Mouse (Mus musculus) heart, embryonic 15.5 days (tissue): ENCODE results near the gene Tmem266. TPM values are rescaled to one million over a fixed set of nuclear protein-coding genes. Genes with fewer than 3 reads are reported as not detected.
A peak's percentile ranks its signal among the peaks of the same experiment; 100 is the strongest.

ENCODE experiments used
- ATAC-seq: fragments of 200-750 bp; cut with Nextera tagmentation; replicated peaks from 2 replicates; pipeline ENCODE4 v1.8.0; 2017; ENCODE audit warnings: low read depth, moderate TSS enrichment; ENCODE audit not compliant: insufficient number of reproducible peaks, insufficient read depth, low FRiP score
- H3K27ac ChIP-seq: fragments of 300-500 bp; sonication (generic); 2 replicates; pipeline ENCODE4 v1.5.1; 2015; ENCODE audit warnings: mild to moderate bottlenecking, inconsistent platforms
- H3K27me3 ChIP-seq: fragments of 300-500 bp; sonication (generic); 2 replicates; pipeline ENCODE4 v1.6.1; 2015; ENCODE audit warnings: inconsistent platforms
- H3K36me3 ChIP-seq: fragments of 300-500 bp; sonication (generic); 2 replicates; pipeline ENCODE4 v1.6.1; 2015; ENCODE audit warnings: mild to moderate bottlenecking, inconsistent platforms
- H3K4me1 ChIP-seq: fragments of 300-500 bp; sonication (generic); replicated peaks from 2 replicates; pipeline ENCODE4 v1.6.1; 2015; ENCODE audit warnings: inconsistent platforms
- H3K4me2 ChIP-seq: fragments of 300-500 bp; sonication (generic); 2 replicates; pipeline ENCODE4 v1.6.1; 2015; ENCODE audit warnings: inconsistent platforms, mild to moderate bottlenecking, moderate library complexity
- H3K4me3 ChIP-seq: fragments of 300-500 bp; sonication (generic); 2 replicates; pipeline ENCODE4 v1.5.1; 2015; ENCODE audit warnings: mild to moderate bottlenecking, inconsistent platforms
- H3K9ac ChIP-seq: fragments of 300-500 bp; sonication (generic); 2 replicates; pipeline ENCODE4 v1.6.1; 2015; ENCODE audit warnings: mild to moderate bottlenecking, inconsistent platforms
- H3K9me3 ChIP-seq: fragments of 300-500 bp; sonication (generic); replicated peaks from 2 replicates; pipeline ENCODE4 v1.6.1; 2016; ENCODE audit warnings: inconsistent platforms
- WGBS: fragments of 180-500 bp; shearing (Covaris S2); methylation state at CpG from one replicate; pipeline ENCODE4 v1.1.7; 2015; ENCODE audit warnings: mixed read lengths; 5-methylcytosine and 5-hydroxymethylcytosine counted together
- polyA plus RNA-seq: library from polyadenylated mRNA; unstranded; fragments of >200 nt; fragmentation: Nextera tagmentation; extraction: Ambion mirVana; gene quantifications from 2 replicates; pipeline ENCODE4 v1.2.1, GENCODE M21; 2015

Tmem266 gene
- polyA plus RNA-seq, 1 experiment from 2014 or later: 0.14 TPM

- H3K9me3 ChIP-seq: no peaks in the 10 kb centered on the region
- H3K27ac ChIP-seq: no peak overlapping the region
- H3K36me3 ChIP-seq: no peaks in the 10 kb centered on the region
- H3K4me3 ChIP-seq: no peak overlapping the region
- WGBS: 17% methylated on average over 20 of the region's 20 CpGs
- no peak for ATAC-seq
- peak overlapping the region; percentile 26; the same call in 1 of the 2 replicates for H3K9ac ChIP-seq
- peak overlapping the region; percentile 53 for H3K4me2 ChIP-seq
- H3K4me1 ChIP-seq: peaks cover 8% of the 10 kb centered on the region
- peaks cover 15% of the 10 kb centered on the region for H3K27me3 ChIP-seq
Measured at GRCm38 (mm10) chr9:55430133-55430532, 103.4 kb downstream of the Tmem266 start.

- no peak overlapping the region for H3K9ac ChIP-seq
- ATAC-seq: no peak
- WGBS: 54% methylated on average over 14 of the region's 14 CpGs
- H3K4me1 ChIP-seq: peaks cover 8% of the 10 kb centered on the region
- H3K27ac ChIP-seq: no peak overlapping the region
- H3K4me2 ChIP-seq: no peak overlapping the region
- peaks cover 15% of the 10 kb centered on the region for H3K27me3 ChIP-seq
- H3K36me3 ChIP-seq: no peaks in the 10 kb centered on the region
- no peaks in the 10 kb centered on the region for H3K9me3 ChIP-seq
- H3K4me3 ChIP-seq: no peak overlapping the region
Measured at GRCm38 (mm10) chr9:55432306-55433289, 105.9 kb downstream of the Tmem266 start.

DNA sequence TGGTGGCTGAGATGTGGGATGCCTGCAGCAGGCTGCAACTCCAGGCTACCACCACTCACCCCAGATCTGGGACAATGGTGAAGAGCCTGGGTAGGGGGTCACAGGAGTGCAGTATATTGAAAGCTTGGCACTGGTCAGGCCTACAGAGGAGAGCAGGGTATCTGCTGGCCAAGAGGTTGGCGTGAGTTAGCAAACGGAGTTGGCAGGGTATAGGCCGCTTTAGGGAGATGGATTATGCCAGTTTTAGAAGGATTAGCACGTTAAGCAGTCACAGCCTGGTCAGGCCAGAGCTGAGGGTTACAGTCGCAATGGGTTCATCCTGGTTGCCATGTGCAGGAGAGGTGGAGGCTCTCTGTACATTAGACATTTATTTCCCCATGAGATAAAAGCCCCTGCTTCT, 107.2 kb downstream of the Tmem266 start:
- WGBS: 84% methylated on average over 5 of the region's 5 CpGs
- Histone ChIP-seq H3K4me1 (peaks cover 8% of the 10 kb centered on the region), H3K4me3 (no peak overlapping the region), H3K36me3 (no peaks in the 10 kb centered on the region), H3K27me3 (peaks cover 15% of the 10 kb centered on the region), H3K27ac (no peak overlapping the region), H3K9me3 (no peaks in the 10 kb centered on the region), H3K9ac (no peak overlapping the region), H3K4me2 (no peak overlapping the region)
- ATAC-seq: no peak

DNA sequence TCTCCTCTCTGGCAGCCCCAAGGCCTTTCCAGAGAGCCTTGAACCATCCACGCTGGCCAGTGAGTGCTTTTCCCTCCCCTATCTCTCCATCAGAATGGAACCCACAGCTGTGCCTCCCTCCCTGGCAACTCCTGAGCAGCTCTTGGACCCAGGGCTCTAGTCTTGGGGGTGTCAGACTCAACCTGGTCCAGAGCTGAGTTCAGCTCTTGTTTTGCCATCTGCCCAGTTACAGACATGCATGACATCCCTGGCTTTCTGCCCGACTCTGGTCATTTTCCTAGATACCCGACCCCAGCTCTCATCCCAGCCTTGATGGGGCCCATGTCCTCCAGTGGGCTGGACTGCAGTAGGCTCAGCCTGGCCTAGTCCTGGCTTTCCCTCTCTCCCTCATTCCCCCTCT, 111.7 kb downstream of the Tmem266 start:
- H3K27me3 ChIP-seq: no peaks in the 10 kb centered on the region
- no peak overlapping the region for H3K9ac ChIP-seq
- 41% methylated on average over 3 of the region's 3 CpGs for WGBS
- no peaks in the 10 kb centered on the region for H3K36me3 ChIP-seq
- H3K4me2 ChIP-seq: no peak overlapping the region
- ATAC-seq: no peak
- H3K4me3 ChIP-seq: no peak overlapping the region
- no peaks in the 10 kb centered on the region for H3K9me3 ChIP-seq
- H3K4me1 ChIP-seq: no peaks in the 10 kb centered on the region
- no peak overlapping the region for H3K27ac ChIP-seq

DNA sequence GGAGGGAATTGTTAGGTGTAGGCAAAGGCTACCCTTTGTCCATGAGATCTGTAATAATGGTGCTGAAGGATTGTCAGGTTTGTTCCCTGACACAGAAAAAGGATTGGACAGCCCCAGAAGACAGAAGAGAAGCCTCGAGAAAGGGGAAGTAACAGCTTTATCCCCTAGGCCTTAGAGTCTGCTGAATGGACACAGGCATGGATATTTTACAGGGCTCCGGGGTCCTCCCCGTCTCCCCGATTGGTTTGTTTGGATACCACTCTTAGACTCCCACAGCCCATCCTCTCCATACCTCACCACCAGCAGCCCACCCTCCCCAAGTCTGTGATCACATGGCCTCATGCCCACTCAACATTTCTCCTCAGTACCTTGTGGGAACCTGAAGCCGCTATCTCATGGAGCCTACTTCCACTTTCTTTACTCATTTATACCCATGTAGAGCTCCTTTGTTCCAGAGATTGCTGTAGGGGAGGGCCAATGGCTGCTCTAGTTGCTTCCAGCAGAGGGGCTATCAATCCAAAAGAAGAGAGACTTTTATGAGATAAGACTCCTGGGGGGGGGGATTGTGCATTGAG, 112.6 kb downstream of the Tmem266 start:
- Histone ChIP-seq H3K4me2 (no peak overlapping the region), H3K27ac (no peak overlapping the region), H3K36me3 (no peaks in the 10 kb centered on the region), H3K27me3 (no peaks in the 10 kb centered on the region), H3K4me3 (no peak overlapping the region), H3K9me3 (no peaks in the 10 kb centered on the region), H3K4me1 (no peaks in the 10 kb centered on the region), H3K9ac (no peak overlapping the region)
- no peak for ATAC-seq
- WGBS: 86% methylated on average over 5 of the region's 5 CpGs

GRCm38 (mm10) chr9:55447509-55447908, 120.8 kb downstream of the Tmem266 start:
- Histone ChIP-seq H3K4me3 (no peak overlapping the region), H3K4me1 (no peaks in the 10 kb centered on the region), H3K27me3 (no peaks in the 10 kb centered on the region), H3K4me2 (no peak overlapping the region), H3K9ac (no peak overlapping the region), H3K36me3 (no peaks in the 10 kb centered on the region), H3K27ac (no peak overlapping the region), H3K9me3 (no peaks in the 10 kb centered on the region)
- no peak; the same call in 1 of the 2 replicates for ATAC-seq
- WGBS: 80% methylated on average over 4 of the region's 4 CpGs

GRCm38 (mm10) chr9:55449108-55449507, 122.4 kb downstream of the Tmem266 start:
- H3K36me3 ChIP-seq: no peaks in the 10 kb centered on the region
- H3K9me3 ChIP-seq: no peaks in the 10 kb centered on the region
- H3K9ac ChIP-seq: no peak overlapping the region
- H3K4me3 ChIP-seq: no peak overlapping the region
- 55% methylated on average over 1 of the region's 1 CpGs for WGBS
- no peaks in the 10 kb centered on the region for H3K4me1 ChIP-seq
- H3K4me2 ChIP-seq: no peak overlapping the region
- no peak for ATAC-seq
- no peaks in the 10 kb centered on the region for H3K27me3 ChIP-seq
- no peak overlapping the region for H3K27ac ChIP-seq

GRCm38 (mm10) chr9:55450035-55450434, 123.3 kb downstream of the Tmem266 start:
- no peak overlapping the region for H3K4me2 ChIP-seq
- H3K9me3 ChIP-seq: no peaks in the 10 kb centered on the region
- H3K4me3 ChIP-seq: no peak overlapping the region
- no peak for ATAC-seq
- H3K36me3 ChIP-seq: no peaks in the 10 kb centered on the region
- H3K27ac ChIP-seq: no peak overlapping the region
- H3K9ac ChIP-seq: no peak overlapping the region
- H3K4me1 ChIP-seq: no peaks in the 10 kb centered on the region
- 81% methylated on average over 6 of the region's 6 CpGs for WGBS
- H3K27me3 ChIP-seq: no peaks in the 10 kb centered on the region

DNA sequence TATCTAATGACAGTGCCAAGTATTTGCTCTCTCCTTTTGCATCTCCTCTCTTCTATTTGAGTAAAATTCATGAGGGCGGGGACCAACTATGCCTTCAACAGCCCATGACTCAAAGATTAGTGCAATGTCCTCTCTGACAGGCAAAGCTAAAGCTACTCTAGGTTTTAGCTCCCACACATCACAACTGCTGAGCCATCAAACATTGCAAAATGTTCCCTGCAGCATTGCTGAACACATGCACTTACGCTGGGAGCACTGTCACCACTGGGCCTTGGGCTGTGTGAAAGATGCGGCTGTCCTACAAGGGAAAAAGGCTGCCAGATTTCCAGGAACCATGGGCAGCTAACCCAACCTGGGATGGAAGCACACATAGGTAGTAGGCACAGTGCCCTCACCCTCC, 124.7 kb downstream of the Tmem266 start:
- WGBS: 83% methylated on average over 3 of the region's 3 CpGs
- Histone ChIP-seq H3K36me3 (peaks cover 8% of the 10 kb centered on the region), H3K4me3 (no peak overlapping the region), H3K9ac (no peak overlapping the region), H3K4me1 (no peaks in the 10 kb centered on the region), H3K4me2 (no peak overlapping the region), H3K27ac (no peak overlapping the region), H3K27me3 (no peaks in the 10 kb centered on the region), H3K9me3 (no peaks in the 10 kb centered on the region)
- ATAC-seq: no peak

GRCm38 (mm10) chr9:55452906-55453305, 126.2 kb downstream of the Tmem266 start:
- H3K27ac ChIP-seq: no peak overlapping the region

GRCm38 (mm10) chr9:55453366-55453765, 126.7 kb downstream of the Tmem266 start:
- Histone ChIP-seq H3K4me2 (no peak overlapping the region), H3K4me1 (no peaks in the 10 kb centered on the region), H3K36me3 (peaks cover 14% of the 10 kb centered on the region), H3K4me3 (no peak overlapping the region), H3K27me3 (no peaks in the 10 kb centered on the region), H3K27ac (no peak overlapping the region), H3K9me3 (no peaks in the 10 kb centered on the region), H3K9ac (no peak overlapping the region)
- WGBS: 89% methylated on average over 5 of the region's 5 CpGs
- no peak for ATAC-seq

More at GRCm38 (mm10) chr9:55452906-55453305, 126.2 kb downstream of the Tmem266 start:
- no peaks in the 10 kb centered on the region for H3K9me3 ChIP-seq
- no peak overlapping the region for H3K4me2 ChIP-seq
- no peaks in the 10 kb centered on the region for H3K4me1 ChIP-seq
- no peak overlapping the region for H3K9ac ChIP-seq
- H3K4me3 ChIP-seq: no peak overlapping the region
- H3K27me3 ChIP-seq: no peaks in the 10 kb centered on the region
- ATAC-seq: no peak
- 90% methylated on average over 1 of the region's 1 CpGs for WGBS
- peaks cover 12% of the 10 kb centered on the region for H3K36me3 ChIP-seq
